In the genomic region with DNA sequence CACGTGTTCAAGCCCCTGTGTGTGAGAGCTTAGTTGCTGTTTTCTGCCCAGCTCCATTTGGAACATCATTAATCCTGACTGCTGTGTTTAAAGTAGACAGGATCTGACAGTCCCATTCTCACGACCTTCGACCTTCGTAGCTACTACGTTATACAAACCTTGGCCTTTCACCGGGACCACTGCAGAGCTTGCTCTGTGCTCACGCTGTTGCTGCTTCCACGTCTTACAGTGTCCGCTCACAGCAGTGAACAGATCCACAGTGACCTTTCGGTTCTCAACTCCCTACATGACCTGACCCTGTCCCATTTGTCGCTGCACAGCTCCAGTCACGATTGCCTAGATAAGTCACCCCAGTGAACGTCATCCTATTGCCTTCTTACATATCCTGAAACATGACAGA, we compare ENCODE assay signal across 24 mouse cellular contexts. TPM values are rescaled to one million over a fixed set of nuclear protein-coding genes. Genes with fewer than 3 reads are reported as not detected.
DNase-seq lines count a peak whose midpoint lies in the region; ATAC-seq and TF ChIP-seq lines count a peak whose summit lies in the region.
"Had no signal": no experiment of that assay in that cellular context is flagged by ENCODE, and none has a peak within 500 bp of the region (broad histone marks: within the 10 kb centered on the region; RNA-seq: fewer than 3 reads in every experiment).

No protein-coding gene starts in this region.

- WGBS in midbrain, embryonic 11.5 days: 80% methylated on average over 13 of the region's 13 CpGs
- 75% methylated on average over 13 of the region's 13 CpGs for WGBS in midbrain, embryonic 16.5 days
- 46% methylated on average over 13 of the region's 13 CpGs for WGBS in liver, adult 2 months
- WGBS in liver, embryonic 16.5 days (ENCODE audit: insufficient replicate concordance): 62% methylated on average over 13 of the region's 13 CpGs

- no peak for TF ChIP-seq POLR2A in liver, adult 2 months (IDR thresholded peaks at IDR 0.05; ENCODE audit: extremely low read depth, insufficient read depth, low read length)

- peaks cover 31% of the 10 kb centered on the region for H3K36me3 ChIP-seq in midbrain, embryonic 11.5 days (ENCODE audit: control insufficient read depth, insufficient read depth, low read length)
- peaks cover 67% of the 10 kb centered on the region for H3K36me3 ChIP-seq in midbrain, embryonic 16.5 days (ENCODE audit: control insufficient read depth, insufficient read depth, low read length)
- peaks cover 40% of the 10 kb centered on the region; the same call in 1 of the 2 replicates for H3K36me3 ChIP-seq in liver, adult 2 months (ENCODE audit: control insufficient read depth, insufficient read depth, low read length)
- peaks cover 16% of the 10 kb centered on the region for H3K36me3 ChIP-seq in liver, embryonic 16.5 days (ENCODE audit: control insufficient read depth, insufficient read depth)

- no peak overlapping the region for H3K27ac ChIP-seq in midbrain, embryonic 11.5 days (ENCODE audit: low read depth, low read length)
- H3K27ac ChIP-seq in midbrain, embryonic 16.5 days (ENCODE audit: low read length): no peak overlapping the region
- H3K27ac ChIP-seq in liver, adult 2 months (replicated peaks; ENCODE audit: insufficient read depth, low read depth, low read length): no peak overlapping the region
- peak overlapping the region; percentile 55 for H3K27ac ChIP-seq in liver, embryonic 16.5 days (ENCODE audit: low read length)
- H3K27ac ChIP-seq: forebrain, embryonic 12.5 days; gastrocnemius, adult 2 months; hindbrain, embryonic 15.5 days; limb, embryonic 15.5 days had no signal

- H3K27me3 ChIP-seq in midbrain, embryonic 11.5 days (ENCODE audit: control insufficient read depth, insufficient read depth, low read length): no peaks in the 10 kb centered on the region
- H3K27me3 ChIP-seq in midbrain, embryonic 16.5 days (ENCODE audit: control insufficient read depth, insufficient read depth, low read depth, low read length): no peaks in the 10 kb centered on the region
- H3K27me3 ChIP-seq in liver, adult 2 months (ENCODE audit: control insufficient read depth, insufficient read depth, low read length): no peaks in the 10 kb centered on the region
- no peaks in the 10 kb centered on the region for H3K27me3 ChIP-seq in liver, embryonic 16.5 days (ENCODE audit: control insufficient read depth, insufficient read depth, low read depth, low read length)
- H3K27me3 ChIP-seq: forebrain, embryonic 12.5 days; hindbrain, embryonic 15.5 days; limb, embryonic 15.5 days had no signal

- no peak for ATAC-seq in midbrain, embryonic 11.5 days (ENCODE audit: low FRiP score)
- no peak for ATAC-seq in midbrain, embryonic 16.5 days
- peak; percentile 90 for ATAC-seq in liver, embryonic 16.5 days (ENCODE audit: low read depth)
- ATAC-seq in inflammation-experienced regulatory T-cells, adult 6 months: no peak

- H3K4me3 ChIP-seq in midbrain, embryonic 11.5 days (ENCODE audit: low read depth, low read length): no peak overlapping the region
- H3K4me3 ChIP-seq in midbrain, embryonic 16.5 days (ENCODE audit: low read depth, low read length): no peak overlapping the region
- H3K4me3 ChIP-seq in liver, adult 2 months (ENCODE audit: insufficient read depth, low read depth, low read length): no peak overlapping the region
- H3K4me3 ChIP-seq in liver, embryonic 16.5 days (ENCODE audit: low read depth, low read length): no peak overlapping the region
- H3K4me3 ChIP-seq: forebrain, embryonic 12.5 days; gastrocnemius, adult 2 months; hindbrain, embryonic 15.5 days; limb, embryonic 15.5 days had no signal

- no peak overlapping the region for H3K4me2 ChIP-seq in midbrain, embryonic 11.5 days
- H3K4me2 ChIP-seq in midbrain, embryonic 16.5 days (ENCODE audit: low read length): no peak overlapping the region
- no peak overlapping the region for H3K4me2 ChIP-seq in liver, embryonic 16.5 days (ENCODE audit: low read depth, low read length)
- H3K4me2 ChIP-seq: forebrain, embryonic 12.5 days; hindbrain, embryonic 15.5 days; limb, embryonic 15.5 days had no signal

- DNase-seq in midbrain, embryonic 11.5 days (ENCODE audit: low spot score, missing footprints): peak; percentile 67
- peak; percentile 18 for DNase-seq in liver, adult 2 months (ENCODE audit: extremely low read depth, low read depth, low spot score)
- peak; percentile 73 for DNase-seq in yolk sac, embryonic 10.5 days (ENCODE audit: low spot score)
- DNase-seq in spleen, adult 12 weeks (ENCODE audit: low spot score): no peak
- DNase-seq: adrenal gland, postnatal 25 days; cerebellum, adult 11-12 months; cerebellum, postnatal 25 days; gastrocnemius, adult 2 months; heart, adult 18-20 months; heart, postnatal 36 days; kidney, adult 11 months; kidney, postnatal 10 days; retina, postnatal 1 day; right cerebral cortex, postnatal 4 days; thymus, postnatal 25 days had no signal

- no peaks in the 10 kb centered on the region for H3K4me1 ChIP-seq in midbrain, embryonic 11.5 days (ENCODE audit: control insufficient read depth, insufficient read depth, low read length)
- H3K4me1 ChIP-seq in midbrain, embryonic 16.5 days (ENCODE audit: control insufficient read depth, insufficient read depth, low read length): no peaks in the 10 kb centered on the region
- no peaks in the 10 kb centered on the region; the same call in 1 of the 2 replicates for H3K4me1 ChIP-seq in liver, adult 2 months (ENCODE audit: control insufficient read depth, insufficient read depth, low read length)
- H3K4me1 ChIP-seq in liver, embryonic 16.5 days (ENCODE audit: control insufficient read depth, low read depth, low read length): peaks cover 3% of the 10 kb centered on the region; the same call in 1 of the 2 replicates
- H3K4me1 ChIP-seq: forebrain, embryonic 12.5 days; hindbrain, embryonic 15.5 days; limb, embryonic 15.5 days had no signal

- no peaks in the 10 kb centered on the region for H3K9me3 ChIP-seq in midbrain, embryonic 11.5 days (ENCODE audit: control insufficient read depth, low read length)
- no peaks in the 10 kb centered on the region for H3K9me3 ChIP-seq in midbrain, embryonic 16.5 days (replicated peaks; ENCODE audit: control insufficient read depth, low read length, poor library complexity, severe bottlenecking)
- H3K9me3 ChIP-seq in liver, embryonic 16.5 days (replicated peaks; ENCODE audit: control insufficient read depth, low read length): no peaks in the 10 kb centered on the region
- H3K9me3 ChIP-seq: forebrain, embryonic 12.5 days; hindbrain, embryonic 15.5 days; limb, embryonic 15.5 days had no signal

- H3K9ac ChIP-seq in midbrain, embryonic 11.5 days (ENCODE audit: low read length): no peak overlapping the region
- H3K9ac ChIP-seq in midbrain, embryonic 16.5 days (ENCODE audit: low read depth, low read length): no peak overlapping the region
- H3K9ac ChIP-seq in liver, adult 2 months (ENCODE audit: low read depth, low read length): no peak overlapping the region
- H3K9ac ChIP-seq in liver, embryonic 16.5 days (ENCODE audit: low read depth, low read length): no peak overlapping the region
- H3K9ac ChIP-seq: forebrain, embryonic 12.5 days; hindbrain, embryonic 15.5 days; limb, embryonic 15.5 days had no signal

- H3K79me2 ChIP-seq in liver, adult 2 months (ENCODE audit: control insufficient read depth, insufficient read depth, low read length): no peaks in the 10 kb centered on the region

- no peak for TF ChIP-seq CTCF in liver, adult 2 months (IDR thresholded peaks at IDR 0.05; ENCODE audit: low read depth, low read length)

RNA-seq across cellular contexts. Expression of gene Gemin6, which starts 18.9 kb away (rescaled TPM):
- 42.1 and 42.2 TPM in 2 replicates for polyA plus RNA-seq in midbrain, embryonic 11.5 days (2014; fragmentation: Nextera tagmentation; extraction: Ambion mirVana)
- 17.2 and 18.2 TPM in 2 replicates for polyA plus RNA-seq in midbrain, embryonic 16.5 days (2015; fragmentation: Nextera tagmentation; extraction: Ambion mirVana)
- total RNA-seq in liver, adult 2 months (2014; rRNA removed): 4.9 and 5.9 TPM in 2 replicates
- polyA plus RNA-seq in liver, adult 2 months (2012; rRNA removed): 2.2 and 2.3 TPM in 2 replicates
- polyA plus RNA-seq in liver, embryonic 16.5 days (2015; fragmentation: Nextera tagmentation; extraction: Ambion mirVana): 21.3 and 25.3 TPM in 2 replicates
- 10 to 100 TPM; 12.7 to 17.5 (median 12.8) TPM for polyA plus RNA-seq in inflammation-experienced regulatory T-cells, adult 6 months (2017; shearing (Covaris generic))

RNA-seq across cellular contexts. Expression of gene Ttc39d, which starts 35.9 kb away (rescaled TPM):
- 0.08 TPM in 1 of 2 replicates, not detected in the other for polyA plus RNA-seq in midbrain, embryonic 11.5 days (2014; fragmentation: Nextera tagmentation; extraction: Ambion mirVana)
- 0.11 and 0.30 TPM in 2 replicates for polyA plus RNA-seq in midbrain, embryonic 16.5 days (2015; fragmentation: Nextera tagmentation; extraction: Ambion mirVana)
- total RNA-seq in liver, adult 2 months (2014; rRNA removed): not detected in 2 replicates
- not detected in 2 replicates for polyA plus RNA-seq in liver, adult 2 months (2012; rRNA removed)
- not detected in 2 replicates for polyA plus RNA-seq in liver, embryonic 16.5 days (2015; fragmentation: Nextera tagmentation; extraction: Ambion mirVana)
- polyA plus RNA-seq in inflammation-experienced regulatory T-cells, adult 6 months (2017; shearing (Covaris generic)): not detected
- total RNA-seq: gastrocnemius, adult 2 months; heart, postnatal 36 days; megakaryocyte-erythroid progenitor cell, adult 5-6 weeks; monocyte, adult 5-6 weeks had no signal
- polyA plus RNA-seq: neural tube, embryonic 11.5 days had no signal

RNA-seq across cellular contexts. Expression of gene Srsf7, which starts 36.0 kb away (rescaled TPM):
- 835 and 887 TPM in 2 replicates for polyA plus RNA-seq in midbrain, embryonic 11.5 days (2014; fragmentation: Nextera tagmentation; extraction: Ambion mirVana)
- polyA plus RNA-seq in midbrain, embryonic 16.5 days (2015; fragmentation: Nextera tagmentation; extraction: Ambion mirVana): 395 and 441 TPM in 2 replicates
- 20.5 and 22.3 TPM in 2 replicates for total RNA-seq in liver, adult 2 months (2014; rRNA removed)
- 13.2 and 20.6 TPM in 2 replicates for polyA plus RNA-seq in liver, adult 2 months (2012; rRNA removed)
- 178 and 195 TPM in 2 replicates for polyA plus RNA-seq in liver, embryonic 16.5 days (2015; fragmentation: Nextera tagmentation; extraction: Ambion mirVana)
- 100 to 1,000 TPM; 539 to 598 (median 556) TPM for polyA plus RNA-seq in inflammation-experienced regulatory T-cells, adult 6 months (2017; shearing (Covaris generic))

RNA-seq across cellular contexts. Expression of gene Morn2, which starts 46.9 kb away (rescaled TPM):
- 36.2 and 44.6 TPM in 2 replicates for polyA plus RNA-seq in midbrain, embryonic 11.5 days (2014; fragmentation: Nextera tagmentation; extraction: Ambion mirVana)
- 48.7 and 48.8 TPM in 2 replicates for polyA plus RNA-seq in midbrain, embryonic 16.5 days (2015; fragmentation: Nextera tagmentation; extraction: Ambion mirVana)
- total RNA-seq in liver, adult 2 months (2014; rRNA removed): 9.3 and 9.6 TPM in 2 replicates
- polyA plus RNA-seq in liver, adult 2 months (2012; rRNA removed): 3.0 and 4.2 TPM in 2 replicates
- 6.4 and 7.9 TPM in 2 replicates for polyA plus RNA-seq in liver, embryonic 16.5 days (2015; fragmentation: Nextera tagmentation; extraction: Ambion mirVana)
- polyA plus RNA-seq in inflammation-experienced regulatory T-cells, adult 6 months (2017; shearing (Covaris generic)): 1 to 10 TPM; 1.1 to 3.8 (median 2.1) TPM
- total RNA-seq: monocyte, adult 5-6 weeks had no signal

RNA-seq across cellular contexts. Expression of gene Dhx57, which starts 47.2 kb away (rescaled TPM):
- polyA plus RNA-seq in midbrain, embryonic 11.5 days (2014; fragmentation: Nextera tagmentation; extraction: Ambion mirVana): 21.3 and 24.5 TPM in 2 replicates
- 57.0 and 59.4 TPM in 2 replicates for polyA plus RNA-seq in midbrain, embryonic 16.5 days (2015; fragmentation: Nextera tagmentation; extraction: Ambion mirVana)
- total RNA-seq in liver, adult 2 months (2014; rRNA removed): 6.7 and 9.3 TPM in 2 replicates
- 2.6 and 3.7 TPM in 2 replicates for polyA plus RNA-seq in liver, adult 2 months (2012; rRNA removed)
- polyA plus RNA-seq in liver, embryonic 16.5 days (2015; fragmentation: Nextera tagmentation; extraction: Ambion mirVana): 3.8 and 4.8 TPM in 2 replicates
- 10 to 100 TPM in 1 of 3 experiments, 1 to 10 TPM in 2; 7.1 to 10.5 (median 7.7) TPM for polyA plus RNA-seq in inflammation-experienced regulatory T-cells, adult 6 months (2017; shearing (Covaris generic))
